Mouse (Mus musculus) neural tube, embryonic 11.5 days (tissue): ENCODE measurements around the gene Helz. TPM values are rescaled to one million over a fixed set of nuclear protein-coding genes. Genes with fewer than 3 reads are reported as not detected.

ENCODE experiments used
- ATAC-seq: fragments of 200-750 bp; cut with Nextera tagmentation; 2 replicates; pipeline ENCODE4 v1.8.0; 2017; ENCODE audit warnings: moderate number of reproducible peaks, mild to moderate bottlenecking, moderate TSS enrichment, moderate library complexity; ENCODE audit not compliant: insufficient read depth, low FRiP score, low TSS enrichment
- DNase-seq: peaks from one replicate; pipeline ENCODE4 v3.0.0-alpha.2; 2015; ENCODE audit warnings: low spot score
- H3K27ac ChIP-seq: fragments of 300-500 bp; sonication (generic); 2 replicates; pipeline ENCODE4 v1.5.1; 2014; ENCODE audit warnings: low read depth, mild to moderate bottlenecking, low read length
- H3K27me3 ChIP-seq: fragments of 300-500 bp; sonication (generic); 2 replicates; pipeline ENCODE4 v1.6.1; 2014; ENCODE audit warnings: mild to moderate bottlenecking, low read length, mixed read lengths; ENCODE audit not compliant: control insufficient read depth, insufficient read depth
- H3K36me3 ChIP-seq: fragments of 300-500 bp; sonication (generic); 2 replicates; pipeline ENCODE4 v1.6.1; 2014; ENCODE audit warnings: mild to moderate bottlenecking, low read length, moderate library complexity, mixed read lengths; ENCODE audit not compliant: control insufficient read depth, insufficient read depth
- H3K4me1 ChIP-seq: fragments of 300-500 bp; sonication (generic); 2 replicates; pipeline ENCODE4 v1.6.1; 2014; ENCODE audit warnings: low read length, mixed read lengths; ENCODE audit not compliant: control insufficient read depth, insufficient read depth
- H3K4me2 ChIP-seq: fragments of 300-500 bp; sonication (generic); 2 replicates; pipeline ENCODE4 v1.6.1; 2014; ENCODE audit warnings: low read depth, mild to moderate bottlenecking, moderate library complexity
- H3K4me3 ChIP-seq: fragments of 300-500 bp; sonication (generic); 2 replicates; pipeline ENCODE4 v1.5.1; 2014; ENCODE audit warnings: low read depth, low read length
- H3K9ac ChIP-seq: fragments of 300-500 bp; sonication (generic); 2 replicates; pipeline ENCODE4 v1.6.1; 2014; ENCODE audit warnings: mild to moderate bottlenecking, low read length
- H3K9me3 ChIP-seq: fragments of 300-500 bp; sonication (generic); 2 replicates; pipeline ENCODE4 v1.6.1; 2016; ENCODE audit warnings: low read length; ENCODE audit not compliant: control insufficient read depth
- WGBS: fragments of 180-500 bp; shearing (Covaris S2); extraction: QIAGEN DNeasy Blood & Tissue Kit; methylation state at CpG from one replicate; pipeline ENCODE4 v1.1.7; 2014; 5-methylcytosine and 5-hydroxymethylcytosine counted together
- polyA plus RNA-seq: library from polyadenylated mRNA; unstranded; fragments of >200 nt; fragmentation: Nextera tagmentation; extraction: Ambion mirVana; gene quantifications from 2 replicates; pipeline ENCODE4 v1.2.1, GENCODE M21; 2014

The Helz gene
- polyA plus RNA-seq, 1 experiment from 2014 or later, result 23.5 TPM

GRCm38 (mm10) chr11:107660452-107660851, 112.7 kb downstream of the Helz start:
- H3K36me3 ChIP-seq, result peaks cover 9% of the 10 kb centered on the region

GRCm38 (mm10) chr11:107662666-107663065, 114.9 kb downstream of the Helz start:
- no peaks in the 10 kb centered on the region for H3K27me3 ChIP-seq
- H3K36me3 ChIP-seq, result peaks cover 6% of the 10 kb centered on the region
- no peaks in the 10 kb centered on the region for H3K4me1 ChIP-seq
- no peak overlapping the region for H3K27ac ChIP-seq
- ATAC-seq, result no peak
- H3K9ac ChIP-seq, result no peak overlapping the region
- no peak overlapping the region for H3K4me3 ChIP-seq
- 92% methylated on average over 5 of the region's 5 CpGs for WGBS
- DNase-seq, result no peak
- no peaks in the 10 kb centered on the region for H3K9me3 ChIP-seq
- no peak overlapping the region for H3K4me2 ChIP-seq

More at GRCm38 (mm10) chr11:107660452-107660851, 112.7 kb downstream of the Helz start:
- Histone ChIP-seq H3K4me1 (no peaks in the 10 kb centered on the region), H3K27ac (no peak overlapping the region), H3K27me3 (no peaks in the 10 kb centered on the region), H3K9me3 (no peaks in the 10 kb centered on the region), H3K4me2 (no peak overlapping the region), H3K9ac (no peak overlapping the region), H3K4me3 (no peak overlapping the region)
- DNase-seq, result no peak
- WGBS, result 90% methylated on average over 4 of the region's 4 CpGs
- no peak for ATAC-seq

GRCm38 (mm10) chr11:107667542-107667941, 119.8 kb downstream of the Helz start:
- DNase-seq (no peak), ATAC-seq (no peak)
- Histone ChIP-seq H3K4me3 (no peak overlapping the region), H3K4me1 (no peaks in the 10 kb centered on the region), H3K4me2 (no peak overlapping the region), H3K9ac (no peak overlapping the region), H3K27me3 (no peaks in the 10 kb centered on the region), H3K27ac (no peak overlapping the region), H3K36me3 (peaks cover 10% of the 10 kb centered on the region), H3K9me3 (no peaks in the 10 kb centered on the region)
- WGBS, result 79% methylated on average over 2 of the region's 2 CpGs

DNA sequence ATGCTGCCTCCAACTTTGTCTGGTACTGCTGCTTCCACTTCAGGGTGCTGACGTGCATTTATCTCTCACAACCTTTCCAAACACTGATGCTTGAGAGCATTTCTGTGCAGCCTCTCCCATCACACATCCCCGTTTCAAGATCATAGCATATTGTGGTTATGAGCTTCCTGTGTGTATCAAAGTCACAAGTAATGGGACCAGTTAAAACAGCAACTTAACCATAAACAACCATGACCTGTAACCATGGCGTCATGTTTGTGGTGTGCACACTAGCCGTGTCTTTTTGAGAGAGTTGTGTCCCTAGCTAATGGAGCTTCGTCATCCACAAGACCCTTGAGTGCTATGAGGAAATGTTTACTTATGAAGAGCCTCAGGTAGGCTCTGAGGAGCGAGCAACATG, 120.5 kb downstream of the Helz start:
- 90% methylated on average over 6 of the region's 6 CpGs for WGBS
- H3K4me3 ChIP-seq, result no peak overlapping the region
- H3K27ac ChIP-seq, result no peak overlapping the region
- peaks cover 13% of the 10 kb centered on the region for H3K36me3 ChIP-seq
- DNase-seq (no peak), ATAC-seq (no peak)
- no peaks in the 10 kb centered on the region for H3K9me3 ChIP-seq
- no peak overlapping the region for H3K9ac ChIP-seq
- no peak overlapping the region for H3K4me2 ChIP-seq
- no peaks in the 10 kb centered on the region for H3K27me3 ChIP-seq
- no peaks in the 10 kb centered on the region for H3K4me1 ChIP-seq

DNA sequence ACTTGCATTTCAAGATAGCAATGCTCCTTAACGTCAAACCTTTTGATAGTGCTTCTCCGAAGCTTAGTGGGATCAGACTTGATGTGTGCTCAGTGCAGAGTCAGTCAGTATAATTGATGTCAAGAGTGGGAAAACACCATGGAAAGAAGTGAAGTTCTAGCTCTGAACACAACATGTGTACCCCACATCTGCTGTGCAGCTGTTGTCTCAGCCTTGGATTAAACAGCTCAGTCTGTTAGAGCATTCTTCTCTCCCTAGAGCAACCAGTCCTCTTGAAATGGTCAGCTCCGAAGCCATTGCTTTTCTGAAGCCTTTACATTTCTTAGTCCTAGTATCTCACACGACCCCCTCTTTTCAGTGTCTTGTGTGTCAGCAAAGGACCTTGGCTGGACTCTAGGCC, 121.2 kb downstream of the Helz start:
- Histone ChIP-seq H3K9ac (no peak overlapping the region), H3K36me3 (peaks cover 13% of the 10 kb centered on the region), H3K27me3 (no peaks in the 10 kb centered on the region), H3K9me3 (no peaks in the 10 kb centered on the region), H3K27ac (no peak overlapping the region), H3K4me2 (no peak overlapping the region), H3K4me3 (no peak overlapping the region), H3K4me1 (no peaks in the 10 kb centered on the region)
- ATAC-seq (no peak), DNase-seq (no peak)
- WGBS, result 80% methylated on average over 4 of the region's 4 CpGs

DNA sequence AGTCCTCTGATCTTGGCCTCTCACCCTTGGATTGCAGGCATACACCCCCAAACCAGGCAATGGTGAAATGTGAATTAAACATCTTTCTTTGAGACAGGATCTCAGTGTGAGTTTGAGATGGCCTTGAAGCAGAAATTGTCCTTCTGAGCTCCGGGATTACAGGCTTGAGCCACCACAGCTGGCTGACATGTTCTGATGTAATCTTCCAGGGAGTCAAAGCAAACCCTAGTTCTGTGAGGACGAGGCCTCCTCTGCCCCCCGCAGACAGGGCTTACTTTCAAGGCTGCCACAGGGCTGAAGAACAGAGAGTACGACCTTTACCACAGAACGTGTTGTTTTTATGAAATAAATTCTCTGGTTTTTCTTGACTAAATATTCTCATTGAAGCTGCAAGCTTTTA, 126.3 kb downstream of the Helz start:
- H3K36me3 ChIP-seq, result peaks cover 13% of the 10 kb centered on the region
- DNase-seq (no peak), ATAC-seq (no peak)
- H3K9me3 ChIP-seq, result no peaks in the 10 kb centered on the region
- WGBS, result 87% methylated on average over 5 of the region's 5 CpGs
- H3K4me1 ChIP-seq, result no peaks in the 10 kb centered on the region; the same call in 1 of the 2 replicates
- no peak overlapping the region for H3K4me2 ChIP-seq
- no peak overlapping the region for H3K4me3 ChIP-seq
- no peaks in the 10 kb centered on the region for H3K27me3 ChIP-seq
- no peak overlapping the region for H3K9ac ChIP-seq
- no peak overlapping the region for H3K27ac ChIP-seq

- Histone ChIP-seq H3K27ac (no peak overlapping the region), H3K4me1 (no peaks in the 10 kb centered on the region; the same call in 1 of the 2 replicates), H3K27me3 (no peaks in the 10 kb centered on the region), H3K4me3 (no peak overlapping the region), H3K9ac (no peak overlapping the region), H3K9me3 (no peaks in the 10 kb centered on the region), H3K36me3 (peaks cover 13% of the 10 kb centered on the region), H3K4me2 (no peak overlapping the region)
- no peak for ATAC-seq
- no peak for DNase-seq
- 91% methylated on average over 8 of the region's 8 CpGs for WGBS
Measured at GRCm38 (mm10) chr11:107674601-107675000, 126.9 kb downstream of the Helz start.

- Histone ChIP-seq H3K27ac (no peak overlapping the region), H3K27me3 (no peaks in the 10 kb centered on the region), H3K4me2 (no peak overlapping the region), H3K4me3 (no peak overlapping the region), H3K9ac (no peak overlapping the region), H3K9me3 (no peaks in the 10 kb centered on the region), H3K36me3 (peaks cover 9% of the 10 kb centered on the region; the same call in 1 of the 2 replicates), H3K4me1 (no peaks in the 10 kb centered on the region; the same call in 1 of the 2 replicates)
- DNase-seq (no peak), ATAC-seq (no peak)
- 92% methylated on average over 10 of the region's 10 CpGs for WGBS
Measured at GRCm38 (mm10) chr11:107675246-107675645, 127.5 kb downstream of the Helz start.

DNA sequence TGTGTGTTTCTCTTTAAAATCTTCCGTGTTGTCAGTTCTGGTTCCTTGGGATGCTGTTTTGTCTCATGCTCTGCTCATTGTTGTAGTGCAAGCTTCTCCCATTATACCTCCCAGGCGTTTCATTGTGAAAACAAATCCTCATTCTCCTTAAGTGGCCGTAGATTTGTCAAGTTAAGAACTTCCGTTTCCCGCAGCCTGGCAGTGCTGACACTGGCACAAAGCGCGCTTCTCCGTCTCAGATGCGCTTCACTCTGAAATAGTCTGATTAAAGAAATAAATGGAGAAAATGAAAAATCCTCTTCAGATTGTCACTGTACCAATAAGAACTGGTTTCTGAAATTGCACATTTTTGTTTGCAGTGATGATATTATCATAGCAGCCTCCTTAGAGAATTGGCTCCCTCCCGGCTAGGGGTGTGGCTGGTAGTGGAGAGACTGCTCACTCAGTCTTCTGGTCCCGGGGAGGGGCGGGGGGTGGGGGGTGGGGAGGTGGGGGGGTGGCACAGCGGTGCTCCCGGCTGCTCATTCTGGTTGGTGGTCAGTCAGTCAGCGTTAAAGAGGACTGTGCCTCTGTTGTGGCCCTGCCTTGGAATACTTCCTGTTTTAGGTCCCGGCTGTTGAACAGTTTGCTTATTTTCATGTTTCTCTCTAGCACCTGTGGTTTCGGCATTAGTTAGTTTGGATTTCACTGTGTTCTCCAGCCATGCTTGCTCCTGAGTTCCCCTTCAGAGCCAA, 128.6 kb downstream of the Helz start:
- Histone ChIP-seq H3K9me3 (no peaks in the 10 kb centered on the region), H3K4me3 (no peak overlapping the region), H3K4me2 (no peak overlapping the region), H3K27ac (no peak overlapping the region), H3K4me1 (no peaks in the 10 kb centered on the region; the same call in 1 of the 2 replicates), H3K36me3 (peaks cover 3% of the 10 kb centered on the region; the same call in 1 of the 2 replicates), H3K9ac (no peak overlapping the region), H3K27me3 (no peaks in the 10 kb centered on the region)
- WGBS, result 67% methylated on average over 17 of the region's 17 CpGs
- no peak for ATAC-seq
- no peak for DNase-seq
